Mouse (Mus musculus) embryonic facial prominence, embryonic 12.5 days (tissue): ENCODE measurements around the gene F12. TPM values are rescaled to one million over a fixed set of nuclear protein-coding genes. Genes with fewer than 3 reads are reported as not detected.

Experiments used
- ATAC-seq: fragments of 200-750 bp; cut with Nextera tagmentation; 2 replicates; pipeline ENCODE4 v1.8.0; 2017; ENCODE audit not compliant: insufficient number of reproducible peaks, insufficient read depth, low FRiP score, low TSS enrichment
- H3K27ac ChIP-seq: fragments of 300-500 bp; sonication (generic); 2 replicates; pipeline ENCODE4 v1.5.1; 2016; ENCODE audit warnings: mild to moderate bottlenecking
- H3K27me3 ChIP-seq: fragments of 300-500 bp; sonication (generic); 2 replicates; pipeline ENCODE4 v1.6.1; 2016; ENCODE audit warnings: mild to moderate bottlenecking, moderate library complexity
- H3K36me3 ChIP-seq: fragments of 300-500 bp; sonication (generic); 2 replicates; pipeline ENCODE4 v1.6.1; 2016; ENCODE audit warnings: mild to moderate bottlenecking
- H3K4me1 ChIP-seq: fragments of 300-500 bp; sonication (generic); 2 replicates; pipeline ENCODE4 v1.6.1; 2016
- H3K4me2 ChIP-seq: fragments of 300-500 bp; sonication (generic); replicated peaks from 2 replicates; pipeline ENCODE4 v1.6.1; 2016; ENCODE audit warnings: mild to moderate bottlenecking, moderate library complexity
- H3K4me3 ChIP-seq: fragments of 300-500 bp; sonication (generic); 2 replicates; pipeline ENCODE4 v1.5.1; 2016; ENCODE audit warnings: mild to moderate bottlenecking
- H3K9ac ChIP-seq: fragments of 300-500 bp; sonication (generic); 2 replicates; pipeline ENCODE4 v1.6.1; 2016; ENCODE audit warnings: mild to moderate bottlenecking, moderate library complexity
- H3K9me3 ChIP-seq: fragments of 300-500 bp; sonication (generic); 2 replicates; pipeline ENCODE4 v1.6.1; 2016; ENCODE audit warnings: mild to moderate bottlenecking, moderate library complexity
- WGBS: fragments of 180-500 bp; shearing (Covaris S2); methylation state at CpG from one replicate; pipeline ENCODE4 v1.1.7; 2016; 5-methylcytosine and 5-hydroxymethylcytosine counted together
- polyA plus RNA-seq: library from polyadenylated mRNA; unstranded; fragments of >200 nt; fragmentation: Nextera tagmentation; extraction: Ambion mirVana; gene quantifications from 2 replicates; pipeline ENCODE4 v1.2.1, GENCODE M21; 2016

F12 gene
- polyA plus RNA-seq = 0.08 and 0.11 TPM in 2 replicates

DNA sequence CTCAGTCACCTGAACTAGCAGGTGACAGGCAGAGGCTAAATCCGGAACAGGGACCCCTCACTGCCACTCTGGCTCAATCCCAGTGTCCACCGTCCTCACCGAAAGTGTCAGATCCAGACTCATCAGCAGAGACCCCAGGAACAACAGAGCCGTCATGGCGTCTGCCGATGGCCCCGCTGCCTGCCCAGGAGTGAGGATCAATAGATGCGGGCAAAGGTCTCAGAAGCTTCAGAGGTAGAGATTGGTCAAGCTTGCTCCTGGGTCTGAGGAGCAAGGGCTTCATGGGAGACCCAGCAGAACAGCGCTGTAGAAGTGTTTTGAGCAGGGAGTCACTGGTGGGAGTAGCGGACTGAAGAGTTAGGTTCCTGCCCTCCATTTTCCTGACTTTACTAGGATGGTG, at the start of gene F12:
Gene F12, minus strand, starts transcription at position 181 of the 400 bp plus-strand sequence.
- H3K9me3 ChIP-seq = no peaks in the 10 kb centered on the region
- H3K36me3 ChIP-seq = no peaks in the 10 kb centered on the region
- H3K27me3 ChIP-seq = peaks cover 13% of the 10 kb centered on the region
- 89% methylated on average over 10 of the region's 10 CpGs for WGBS
- no peak for ATAC-seq
- no peak within 1 kb of the TSS for H3K4me2 ChIP-seq
- H3K4me3 ChIP-seq = no peak within 1 kb of the TSS
- no peak within 1 kb of the TSS for H3K9ac ChIP-seq
- H3K27ac ChIP-seq = no peak within 1 kb of the TSS
- peaks cover 2% of the 10 kb centered on the region; the same call in 1 of the 2 replicates for H3K4me1 ChIP-seq

DNA sequence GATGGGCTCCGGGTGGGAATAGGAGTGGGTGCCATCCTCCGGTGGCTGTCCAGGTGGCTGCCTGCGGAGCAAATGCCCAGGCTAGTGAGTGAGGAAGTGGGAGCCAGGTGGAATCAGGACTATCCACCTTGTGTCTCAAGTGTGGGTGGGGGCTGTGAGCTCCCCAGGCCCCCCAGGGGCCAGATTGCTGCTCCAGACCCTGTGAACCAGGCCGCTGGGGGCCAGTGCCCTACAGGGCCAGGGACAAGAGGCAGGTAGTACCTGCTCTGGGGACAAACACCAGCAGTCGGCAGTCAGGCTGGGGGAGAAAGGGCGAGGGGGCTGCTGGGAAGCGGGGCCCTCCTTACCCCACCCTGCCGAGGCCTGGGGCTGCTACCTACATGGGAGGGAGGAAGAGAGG, 49.7 kb upstream of the F12 start:
- WGBS = 93% methylated on average over 8 of the region's 8 CpGs
- Histone ChIP-seq H3K27me3 (no peaks in the 10 kb centered on the region), H3K9me3 (no peaks in the 10 kb centered on the region), H3K4me1 (peaks cover 15% of the 10 kb centered on the region), H3K36me3 (peaks cover 68% of the 10 kb centered on the region), H3K9ac (no peak overlapping the region), H3K27ac (no peak overlapping the region), H3K4me3 (no peak overlapping the region), H3K4me2 (no peak overlapping the region)
- no peak for ATAC-seq

DNA sequence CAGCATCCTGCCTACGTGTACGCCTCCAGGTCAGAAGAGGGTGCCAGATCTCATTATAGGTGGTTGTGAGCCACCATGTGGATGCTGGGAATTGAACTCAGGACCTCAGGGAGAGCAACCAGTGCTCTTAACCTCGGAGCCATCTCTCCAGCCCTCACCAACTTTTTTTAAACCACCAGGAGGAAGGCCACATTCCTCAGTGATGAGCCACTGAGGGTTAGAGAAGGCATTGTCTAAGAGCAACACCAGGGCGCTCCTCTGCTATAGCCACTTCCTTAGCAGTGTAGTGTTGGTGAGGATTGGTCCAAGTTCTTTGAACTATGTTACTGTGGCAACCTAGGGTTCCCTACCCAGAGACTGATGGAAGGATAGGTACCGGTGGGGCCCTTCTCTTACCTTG, 49.2 kb upstream of the F12 start:
- no peaks in the 10 kb centered on the region for H3K27me3 ChIP-seq
- no peak overlapping the region for H3K4me3 ChIP-seq
- 89% methylated on average over 5 of the region's 5 CpGs for WGBS
- peaks cover 20% of the 10 kb centered on the region for H3K4me1 ChIP-seq
- H3K9me3 ChIP-seq = no peaks in the 10 kb centered on the region
- no peak overlapping the region for H3K4me2 ChIP-seq
- ATAC-seq = no peak
- no peak overlapping the region for H3K9ac ChIP-seq
- no peak overlapping the region for H3K27ac ChIP-seq
- H3K36me3 ChIP-seq = peaks cover 63% of the 10 kb centered on the region

- ATAC-seq = no peak
- Histone ChIP-seq H3K4me1 (peaks cover 25% of the 10 kb centered on the region), H3K27ac (no peak overlapping the region), H3K36me3 (peaks cover 52% of the 10 kb centered on the region), H3K9ac (no peak overlapping the region), H3K27me3 (no peaks in the 10 kb centered on the region), H3K4me3 (no peak overlapping the region), H3K9me3 (no peaks in the 10 kb centered on the region), H3K4me2 (no peak overlapping the region)
- 49% methylated on average over 5 of the region's 5 CpGs for WGBS
These were observed 48.1 kb upstream of the F12 start for GRCm38 (mm10) chr13:55474621-55475069.

DNA sequence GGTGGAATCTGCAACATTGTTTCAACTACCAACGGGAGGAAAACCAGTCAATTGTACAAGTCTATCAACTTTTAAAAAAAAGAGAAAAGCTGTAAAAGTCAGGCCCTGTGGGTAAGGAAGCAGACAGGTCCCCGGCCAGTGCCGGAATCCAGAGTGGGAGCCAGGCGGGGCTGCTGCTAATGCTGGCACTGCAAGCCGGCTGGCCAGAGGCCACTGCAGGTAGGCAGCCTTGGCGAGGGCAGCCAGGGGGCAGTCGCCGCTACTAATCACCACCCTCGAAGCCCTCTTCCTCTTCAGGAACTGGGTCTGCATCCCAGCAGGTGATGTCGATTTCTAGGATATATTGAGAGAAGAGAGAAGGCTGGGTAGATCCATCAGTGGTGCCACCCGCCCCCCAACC, 47.4 kb upstream of the F12 start:
- ATAC-seq = no peak
- no peak overlapping the region for H3K9ac ChIP-seq
- no peak overlapping the region for H3K27ac ChIP-seq
- H3K4me2 ChIP-seq = no peak overlapping the region
- H3K36me3 ChIP-seq = peaks cover 45% of the 10 kb centered on the region
- no peaks in the 10 kb centered on the region; the same call in 1 of the 2 replicates for H3K27me3 ChIP-seq
- WGBS = 73% methylated on average over 11 of the region's 11 CpGs
- H3K9me3 ChIP-seq = no peaks in the 10 kb centered on the region
- no peak overlapping the region for H3K4me3 ChIP-seq
- peaks cover 25% of the 10 kb centered on the region for H3K4me1 ChIP-seq

DNA sequence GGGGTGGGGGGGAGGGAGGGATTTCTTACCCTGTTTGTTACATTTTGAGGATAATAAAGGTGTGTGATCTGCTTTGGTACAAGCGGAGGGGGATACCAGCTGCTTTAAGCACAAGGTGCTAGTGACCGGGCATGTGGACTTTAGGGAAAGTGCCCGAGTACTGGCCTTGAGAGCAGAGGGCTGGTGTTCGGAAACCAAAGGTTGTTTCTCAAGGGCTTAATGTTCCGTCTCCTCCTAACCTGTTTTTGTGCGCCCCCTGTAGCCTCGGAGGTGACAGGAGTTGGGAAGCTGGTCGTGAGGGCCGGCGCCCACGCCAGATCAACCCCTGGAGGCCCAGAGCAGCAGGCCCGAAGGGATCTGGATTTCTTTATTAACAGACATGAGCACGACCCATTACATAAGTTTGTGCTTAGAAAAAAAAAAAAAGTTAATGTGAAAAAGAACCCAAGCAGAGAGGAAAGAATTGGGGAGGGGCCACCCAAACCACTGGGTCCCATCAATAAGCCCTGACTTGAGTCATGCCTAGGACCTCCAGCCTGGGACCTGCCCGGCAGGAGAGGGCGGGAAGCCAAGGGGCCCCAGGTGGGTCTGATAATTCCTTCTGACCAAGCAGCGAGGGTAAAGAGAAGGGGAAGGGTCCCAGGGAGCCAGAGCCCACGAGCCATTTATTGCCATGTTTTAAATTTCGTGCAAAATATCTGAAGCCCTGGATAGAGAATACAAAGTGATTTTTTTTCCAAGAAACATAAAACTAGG, 46.7 kb upstream of the F12 start:
- Histone ChIP-seq H3K4me1 (peaks cover 25% of the 10 kb centered on the region), H3K27ac (peak overlapping the region; percentile 77)
- ATAC-seq = no peak

DNA sequence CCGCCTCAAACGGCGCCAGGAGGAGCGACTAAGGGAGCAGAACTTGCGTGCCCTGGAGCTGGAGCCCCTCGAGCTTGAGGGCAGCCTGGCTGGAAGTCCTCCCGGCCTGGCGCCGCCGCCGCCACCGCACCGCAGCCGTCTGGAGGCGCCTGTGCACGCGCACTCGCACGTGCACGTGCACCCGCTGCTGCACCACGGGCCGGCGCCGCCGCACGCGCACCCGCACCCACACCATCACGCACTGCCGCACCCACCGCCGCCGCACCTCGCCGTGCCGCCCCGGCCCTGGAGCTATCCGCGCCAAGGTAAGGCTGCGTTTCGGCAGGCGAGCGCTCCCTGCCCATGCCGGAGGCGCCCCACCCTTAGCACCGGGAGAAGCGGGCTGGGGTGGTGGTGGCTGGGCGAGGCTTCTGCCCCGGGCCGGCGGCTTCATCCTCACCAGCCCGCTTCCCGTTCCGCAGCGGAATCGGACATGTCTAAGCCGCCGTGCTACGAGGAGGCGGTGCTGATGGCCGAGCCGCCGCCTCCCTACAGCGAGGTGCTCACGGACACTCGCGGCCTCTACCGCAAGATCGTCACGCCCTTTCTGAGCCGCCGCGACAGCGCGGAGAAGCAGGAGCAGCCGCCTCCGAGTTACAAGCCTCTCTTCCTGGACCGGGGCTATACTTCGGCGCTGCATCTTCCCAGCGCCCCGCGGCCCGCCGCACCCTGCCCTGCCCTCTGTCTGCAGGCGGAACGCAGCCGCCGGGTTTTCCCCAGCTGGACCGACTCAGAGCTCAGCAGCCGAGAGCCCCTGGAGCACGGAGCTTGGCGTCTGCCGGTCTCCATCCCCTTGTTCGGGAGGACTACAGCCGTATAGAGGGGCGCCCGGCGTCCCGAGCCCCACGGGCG, 45.8 kb upstream of the F12 start:
- under 1% methylated on average over 103 of the region's 103 CpGs for WGBS
- peak overlapping the region; percentile 99 for H3K4me2 ChIP-seq
- H3K27ac ChIP-seq = peak overlapping the region; percentile 77
- ATAC-seq = peak; percentile 35
- H3K4me1 ChIP-seq = peaks cover 25% of the 10 kb centered on the region
- H3K36me3 ChIP-seq = peaks cover 34% of the 10 kb centered on the region
- H3K27me3 ChIP-seq = no peaks in the 10 kb centered on the region; the same call in 1 of the 2 replicates
- peak overlapping the region; percentile 52 for H3K4me3 ChIP-seq
- no peaks in the 10 kb centered on the region for H3K9me3 ChIP-seq
- peak overlapping the region; percentile 72 for H3K9ac ChIP-seq

More for the DNA sequence above, 46.7 kb upstream of the F12 start:
- Histone ChIP-seq H3K4me3 (peak overlapping the region; percentile 52), H3K27me3 (no peaks in the 10 kb centered on the region; the same call in 1 of the 2 replicates), H3K36me3 (peaks cover 42% of the 10 kb centered on the region), H3K9ac (peak overlapping the region; percentile 72), H3K4me2 (peak overlapping the region; percentile 99), H3K9me3 (no peaks in the 10 kb centered on the region)
- 16% methylated on average over 18 of the region's 18 CpGs for WGBS

DNA sequence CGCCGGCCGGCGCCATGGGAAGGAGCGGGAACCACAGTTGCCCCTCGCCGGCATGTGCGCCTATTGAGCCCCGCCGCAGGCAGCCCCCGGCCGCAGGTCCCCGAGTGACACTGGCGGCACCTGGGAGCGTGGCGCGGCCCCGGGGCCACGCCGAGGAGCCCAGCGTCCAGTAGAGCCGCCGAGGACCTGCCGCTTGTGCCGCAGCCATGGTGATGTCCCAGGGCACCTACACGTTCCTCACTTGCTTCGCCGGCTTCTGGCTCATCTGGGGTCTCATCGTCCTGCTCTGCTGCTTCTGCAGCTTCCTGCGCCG, 45.2 kb upstream of the F12 start:
- peak overlapping the region; percentile 52 for H3K4me3 ChIP-seq
- peak overlapping the region; percentile 72 for H3K9ac ChIP-seq
- peak overlapping the region; percentile 77 for H3K27ac ChIP-seq
- 0% methylated on average over 31 of the region's 31 CpGs for WGBS
- H3K27me3 ChIP-seq = no peaks in the 10 kb centered on the region; the same call in 1 of the 2 replicates
- peak; percentile 8; the same call in 1 of the 2 replicates for ATAC-seq
- H3K36me3 ChIP-seq = peaks cover 28% of the 10 kb centered on the region
- peak overlapping the region; percentile 99 for H3K4me2 ChIP-seq
- H3K4me1 ChIP-seq = peaks cover 25% of the 10 kb centered on the region
- H3K9me3 ChIP-seq = no peaks in the 10 kb centered on the region

- peak; percentile 61 for ATAC-seq
- H3K27me3 ChIP-seq = no peaks in the 10 kb centered on the region; the same call in 1 of the 2 replicates
- no peaks in the 10 kb centered on the region for H3K9me3 ChIP-seq
- H3K4me2 ChIP-seq = peak overlapping the region; percentile 99
- H3K36me3 ChIP-seq = peaks cover 23% of the 10 kb centered on the region
- peak overlapping the region; percentile 72 for H3K9ac ChIP-seq
- peak overlapping the region; percentile 52 for H3K4me3 ChIP-seq
- H3K4me1 ChIP-seq = peaks cover 25% of the 10 kb centered on the region
- H3K27ac ChIP-seq = peak overlapping the region; percentile 77
- under 1% methylated on average over 54 of the region's 54 CpGs for WGBS
These were observed 44.7 kb upstream of the F12 start for GRCm38 (mm10) chr13:55471156-55471818.

DNA sequence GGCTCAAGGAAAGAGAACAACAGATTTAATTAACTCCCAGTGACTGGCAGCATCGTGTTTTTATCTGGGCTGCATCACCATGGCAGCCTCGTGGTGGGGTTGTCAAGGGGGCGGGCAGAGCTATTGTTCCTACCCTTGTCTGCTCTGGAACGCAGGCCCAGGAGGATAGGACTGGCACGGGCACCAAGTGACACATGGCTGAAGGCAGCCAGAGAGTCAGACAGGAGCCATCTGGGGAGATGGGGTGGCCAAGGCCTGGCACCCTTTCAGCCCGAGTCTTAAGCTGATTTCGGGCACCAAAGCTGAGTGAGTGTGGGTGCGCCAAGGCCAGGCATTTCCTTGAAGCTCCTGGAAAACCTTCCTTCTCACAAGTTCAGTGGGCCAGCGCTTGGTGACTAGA, 43.8 kb upstream of the F12 start:
- H3K9me3 ChIP-seq = no peaks in the 10 kb centered on the region
- H3K36me3 ChIP-seq = peaks cover 14% of the 10 kb centered on the region
- peaks cover 32% of the 10 kb centered on the region for H3K4me1 ChIP-seq
- peak overlapping the region; percentile 72; the same call in 1 of the 2 replicates for H3K9ac ChIP-seq
- no peak overlapping the region for H3K27ac ChIP-seq
- ATAC-seq = no peak
- no peaks in the 10 kb centered on the region; the same call in 1 of the 2 replicates for H3K27me3 ChIP-seq
- H3K4me3 ChIP-seq = no peak overlapping the region
- 69% methylated on average over 9 of the region's 9 CpGs for WGBS
- H3K4me2 ChIP-seq = no peak overlapping the region; the same call in 1 of the 2 replicates

GRCm38 (mm10) chr13:55468851-55469560, 42.4 kb upstream of the F12 start:
- H3K27ac ChIP-seq = no peak overlapping the region
- no peak overlapping the region for H3K4me3 ChIP-seq
- no peak overlapping the region for H3K4me2 ChIP-seq
- no peaks in the 10 kb centered on the region for H3K9me3 ChIP-seq
- H3K27me3 ChIP-seq = no peaks in the 10 kb centered on the region; the same call in 1 of the 2 replicates
- no peak for ATAC-seq
- peaks cover 2% of the 10 kb centered on the region; the same call in 1 of the 2 replicates for H3K36me3 ChIP-seq
- H3K4me1 ChIP-seq = peaks cover 42% of the 10 kb centered on the region
- H3K9ac ChIP-seq = no peak overlapping the region
- WGBS = 52% methylated on average over 13 of the region's 13 CpGs
